Mouse (Mus musculus): Measurements from ENCODE around the gene Hspb9.

The Hspb9 gene

DNA sequence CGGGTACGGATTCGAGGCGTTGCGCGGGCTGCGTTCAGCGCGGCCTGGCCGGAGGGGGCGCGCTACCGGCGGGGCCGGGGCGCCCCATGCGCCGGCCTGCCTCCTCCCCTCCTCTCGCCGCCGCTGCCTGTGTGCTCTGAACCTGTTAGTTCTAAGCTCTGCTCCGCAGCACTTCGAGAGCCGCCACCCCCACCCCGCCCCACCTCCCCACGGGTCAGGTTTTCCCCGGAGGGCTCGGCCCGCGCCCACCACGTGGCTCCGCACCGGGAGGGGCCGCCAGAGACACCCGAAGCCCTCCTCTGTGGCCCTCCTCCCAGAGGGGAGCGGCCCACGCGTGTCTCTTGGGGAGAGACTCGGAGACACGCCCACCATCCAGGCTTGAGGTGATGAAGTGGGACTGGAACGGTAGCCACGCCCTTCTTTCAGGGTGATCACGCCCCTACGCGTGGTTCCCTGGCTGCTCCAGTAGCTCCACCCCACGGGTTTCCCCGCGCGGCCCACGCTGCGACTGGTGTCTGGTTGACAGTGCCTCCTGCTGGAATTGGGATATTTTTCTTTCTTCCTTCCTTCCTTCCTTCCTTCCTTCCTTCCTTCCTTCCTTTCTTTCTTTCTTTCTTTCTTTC lies 46.1 kb downstream of the Hspb9 start, which contains the start of gene Kcnh4:
Kcnh4 (minus strand) TSS at position 332 of the 623 bp plus-strand sequence.
- DNase-seq (ENCODE audit: low spot score in 2 of 2) = peak; percentile 89 to 93

DNA sequence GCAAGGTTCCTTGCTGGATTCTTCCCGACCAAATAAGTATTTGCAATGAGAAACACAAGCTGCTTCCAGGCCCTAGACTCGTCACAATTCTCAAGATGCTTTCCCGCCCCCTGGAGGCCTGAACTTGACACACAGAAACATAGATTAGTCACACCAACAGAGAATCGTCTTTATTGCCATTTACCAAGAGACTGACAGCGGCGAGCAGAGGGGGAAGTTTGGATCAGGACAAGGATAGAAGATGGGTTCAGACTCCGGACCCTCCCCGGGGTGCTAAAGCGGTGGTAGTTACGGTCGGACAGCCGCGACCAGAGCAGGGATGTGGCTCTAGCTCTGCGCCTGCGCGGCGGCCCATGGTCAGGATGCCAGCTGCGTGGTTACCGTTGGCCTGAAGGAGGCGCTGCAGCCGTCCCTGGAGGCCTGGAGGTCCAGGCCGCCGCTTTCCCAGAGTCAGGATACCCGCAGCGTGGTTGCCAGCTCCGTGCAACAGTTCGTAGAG lies 47.9 kb downstream of the Hspb9 start:
- peak in 1 of 2 experiments; percentile 91 for DNase-seq (ENCODE audit: low spot score in 2 of 2)

DNA sequence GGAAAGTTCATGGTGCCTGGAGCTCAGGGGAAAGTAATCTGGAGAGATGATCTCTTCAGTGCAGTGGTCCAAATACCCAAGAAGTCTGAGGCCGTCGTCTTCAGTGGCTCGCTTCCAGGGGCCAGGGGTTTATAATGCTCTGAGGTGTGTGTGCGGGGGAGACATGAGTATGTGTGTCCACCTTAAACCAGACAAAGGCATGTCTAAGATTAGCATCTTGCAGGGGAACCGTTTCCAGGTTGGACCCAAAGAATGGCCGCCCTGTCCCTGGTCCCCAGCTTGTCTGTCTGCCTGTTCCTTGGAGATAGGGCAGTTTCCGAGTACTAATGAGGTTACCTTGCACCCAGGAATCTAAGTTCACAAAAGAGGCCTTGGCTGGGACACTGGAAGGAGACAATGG lies 49.2 kb downstream of the Hspb9 start, which contains the start of gene Hcrt:
Hcrt (minus strand) TSS at position 101 of the 400 bp plus-strand sequence.
- no peak for DNase-seq (ENCODE audit: low spot score in 2 of 2)
